Mouse (Mus musculus): ENCODE results near the gene Dync1i1. TPM values are rescaled to one million over a fixed set of nuclear protein-coding genes. Genes with fewer than 3 reads are reported as not detected.

The Dync1i1 gene
- polyA plus RNA-seq, 1 experiment, result 202 TPM

DNA sequence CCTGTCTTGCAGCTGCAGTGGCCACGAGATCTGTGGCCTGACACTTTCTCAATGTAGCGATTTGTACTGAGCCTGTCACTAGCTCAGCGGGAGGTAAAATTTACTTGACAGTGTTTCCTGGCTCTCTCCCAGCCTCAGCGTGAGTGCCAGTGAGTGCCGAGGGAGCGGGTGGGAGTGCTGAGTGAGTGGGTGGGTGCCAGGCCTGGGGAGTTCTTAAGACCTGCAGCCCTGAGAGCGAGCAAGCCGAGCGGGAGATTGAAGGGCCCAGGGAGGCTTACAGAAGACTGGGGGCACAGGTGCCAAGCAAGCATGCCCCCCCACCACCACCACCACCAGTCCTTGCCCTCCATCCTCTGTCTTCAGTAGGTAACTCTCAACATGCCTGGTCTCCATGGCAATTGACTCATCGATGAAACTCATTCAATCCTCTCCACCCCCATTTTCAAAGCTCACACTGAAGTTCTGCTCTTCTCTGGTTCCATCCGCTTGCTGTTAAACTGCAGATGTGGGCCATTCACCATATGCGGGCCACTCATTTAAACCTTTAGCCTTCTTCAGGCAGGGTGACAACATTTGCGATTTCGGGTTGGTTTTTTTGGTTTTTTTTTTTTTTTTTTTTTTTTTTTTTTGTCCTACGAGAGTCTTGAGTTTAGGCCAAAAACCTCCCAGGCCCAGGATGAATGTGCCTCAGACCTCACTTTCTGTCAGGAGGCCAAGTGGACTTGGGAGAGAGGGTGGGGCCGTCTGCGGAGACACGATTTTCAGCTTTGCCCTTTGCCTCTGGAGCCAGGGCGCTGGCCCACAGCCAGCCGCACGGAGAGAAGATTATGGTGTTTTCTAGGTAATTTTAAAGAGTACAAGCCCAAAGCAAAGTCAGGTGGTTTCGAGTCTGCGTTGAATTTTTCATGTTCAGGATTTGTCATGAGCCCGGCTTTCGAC is 266.6 kb downstream of the Dync1i1 start:
- TF ChIP-seq CTCF (IDR thresholded peaks at IDR 0.05; ENCODE audit: borderline replicate concordance, insufficient read depth, low read depth, low read length) (no peak), POLR2A (IDR thresholded peaks at IDR 0.05; ENCODE audit: borderline replicate concordance, insufficient read depth, low read length) (no peak)
- DNase-seq, result peak; percentile 65 to 73
- H3K4me3 ChIP-seq (replicated peaks; ENCODE audit: insufficient read depth, low read depth, low read length), result peak overlapping the region; percentile 7
- no peaks in the 10 kb centered on the region for H3K27me3 ChIP-seq (ENCODE audit: control insufficient read depth, insufficient read depth, low read length)
- H3K4me1 ChIP-seq (ENCODE audit: control insufficient read depth, insufficient read depth, low read length), result peaks cover 5% of the 10 kb centered on the region
- 16% methylated on average over 25 of the region's 25 CpGs for WGBS
- no peak overlapping the region for H3K27ac ChIP-seq (ENCODE audit: insufficient read depth, low read length)

DNA sequence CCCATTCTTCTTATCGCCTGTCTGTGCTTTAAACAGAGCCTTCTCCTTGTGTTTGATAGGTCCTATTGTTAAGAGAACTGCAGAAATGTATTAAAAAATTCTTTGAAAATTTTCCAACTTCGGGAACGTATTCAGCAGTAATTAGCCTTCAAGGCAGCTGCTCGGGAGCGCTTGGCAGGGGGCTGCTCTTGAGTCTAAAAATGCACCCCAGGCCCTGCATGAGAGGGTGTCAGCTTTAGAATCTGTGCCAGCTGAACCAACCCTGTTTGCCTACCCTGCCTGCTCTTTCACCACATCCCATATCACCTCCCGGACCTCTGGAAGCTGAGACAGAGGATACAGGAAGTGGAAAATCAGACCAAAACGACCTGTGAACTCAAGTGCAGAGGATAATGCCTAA is 267.6 kb downstream of the Dync1i1 start:
- WGBS, result 69% methylated on average over 7 of the region's 7 CpGs

DNA sequence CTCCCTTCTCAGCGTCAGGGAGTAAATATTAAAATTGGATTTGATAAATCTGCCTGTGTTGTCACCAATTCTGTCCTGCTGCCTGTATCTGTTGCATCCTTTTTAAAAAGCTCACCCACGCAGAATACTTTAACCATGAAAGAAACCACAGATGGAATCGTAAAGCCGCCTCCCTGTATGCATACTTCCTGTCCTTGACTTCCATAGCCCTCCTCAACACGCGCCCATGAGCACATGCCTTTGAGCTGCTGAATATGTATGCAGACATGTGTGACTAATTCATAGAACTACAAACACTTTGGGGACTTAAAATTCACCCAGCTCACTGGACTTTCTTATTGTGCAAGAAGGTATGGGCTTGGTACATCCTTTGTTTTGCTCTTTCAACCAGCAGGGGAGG is 272.1 kb downstream of the Dync1i1 start:
- no peak for TF ChIP-seq POLR2A (IDR thresholded peaks at IDR 0.05; ENCODE audit: borderline replicate concordance, insufficient read depth, low read length)
- TF ChIP-seq CTCF (IDR thresholded peaks at IDR 0.05; ENCODE audit: borderline replicate concordance, insufficient read depth, low read depth, low read length), result no peak
- DNase-seq, result no peak
- 65% methylated on average over 6 of the region's 6 CpGs for WGBS
- H3K4me1 ChIP-seq (ENCODE audit: control insufficient read depth, insufficient read depth, low read length), result no peaks in the 10 kb centered on the region; the same call in none of the 2 replicates
- H3K27me3 ChIP-seq (ENCODE audit: control insufficient read depth, insufficient read depth, low read length), result no peaks in the 10 kb centered on the region
- no peak overlapping the region for H3K4me3 ChIP-seq (replicated peaks; ENCODE audit: insufficient read depth, low read depth, low read length)
- no peak overlapping the region for H3K27ac ChIP-seq (ENCODE audit: insufficient read depth, low read length)

More for the DNA sequence above, 267.6 kb downstream of the Dync1i1 start:
- no peak for DNase-seq
- Histone ChIP-seq H3K4me3 (replicated peaks; ENCODE audit: insufficient read depth, low read depth, low read length) (no peak overlapping the region), H3K27ac (ENCODE audit: insufficient read depth, low read length) (no peak overlapping the region), H3K27me3 (ENCODE audit: control insufficient read depth, insufficient read depth, low read length) (no peaks in the 10 kb centered on the region), H3K4me1 (ENCODE audit: control insufficient read depth, insufficient read depth, low read length) (peaks cover 5% of the 10 kb centered on the region)
- TF ChIP-seq POLR2A (IDR thresholded peaks at IDR 0.05; ENCODE audit: borderline replicate concordance, insufficient read depth, low read length) (no peak), CTCF (IDR thresholded peaks at IDR 0.05; ENCODE audit: borderline replicate concordance, insufficient read depth, low read depth, low read length) (no peak)

GRCm38 (mm10) chr6:6002061-6002460 is 276.6 kb downstream of the Dync1i1 start:
- peak; percentile 59 to 87 for DNase-seq
- Histone ChIP-seq H3K27ac (ENCODE audit: insufficient read depth, low read length) (peak overlapping the region; percentile 50; the same call in 1 of the 2 replicates), H3K27me3 (ENCODE audit: control insufficient read depth, insufficient read depth, low read length) (no peaks in the 10 kb centered on the region), H3K4me3 (replicated peaks; ENCODE audit: insufficient read depth, low read depth, low read length) (no peak overlapping the region), H3K4me1 (ENCODE audit: control insufficient read depth, insufficient read depth, low read length) (no peaks in the 10 kb centered on the region; the same call in 1 of the 2 replicates)
- TF ChIP-seq POLR2A (IDR thresholded peaks at IDR 0.05; ENCODE audit: borderline replicate concordance, insufficient read depth, low read length), result no peak
- TF ChIP-seq CTCF (IDR thresholded peaks at IDR 0.05; ENCODE audit: borderline replicate concordance, insufficient read depth, low read depth, low read length), result no peak
- 8% methylated on average over 3 of the region's 3 CpGs for WGBS

- no peak overlapping the region for H3K4me3 ChIP-seq (replicated peaks; ENCODE audit: insufficient read depth, low read depth, low read length)
- H3K27ac ChIP-seq (ENCODE audit: insufficient read depth, low read length), result no peak overlapping the region
- DNase-seq, result no peak
- 90% methylated on average over 12 of the region's 12 CpGs for WGBS
- TF ChIP-seq POLR2A (IDR thresholded peaks at IDR 0.05; ENCODE audit: borderline replicate concordance, insufficient read depth, low read length), result no peak
- TF ChIP-seq CTCF (IDR thresholded peaks at IDR 0.05; ENCODE audit: borderline replicate concordance, insufficient read depth, low read depth, low read length), result no peak
- no peaks in the 10 kb centered on the region; the same call in 1 of the 2 replicates for H3K4me1 ChIP-seq (ENCODE audit: control insufficient read depth, insufficient read depth, low read length)
- H3K27me3 ChIP-seq (ENCODE audit: control insufficient read depth, insufficient read depth, low read length), result no peaks in the 10 kb centered on the region
Measured at GRCm38 (mm10) chr6:6004756-6005485, 279.5 kb downstream of the Dync1i1 start.

GRCm38 (mm10) chr6:6005762-6006431 is 280.5 kb downstream of the Dync1i1 start:
- H3K4me1 ChIP-seq (ENCODE audit: control insufficient read depth, insufficient read depth, low read length), result no peaks in the 10 kb centered on the region; the same call in 1 of the 2 replicates
- TF ChIP-seq POLR2A (IDR thresholded peaks at IDR 0.05; ENCODE audit: borderline replicate concordance, insufficient read depth, low read length) (no peak), CTCF (IDR thresholded peaks at IDR 0.05; ENCODE audit: borderline replicate concordance, insufficient read depth, low read depth, low read length) (peak; percentile 94)
- DNase-seq, result peak; percentile 73 to 79
- WGBS, result 9% methylated on average over 42 of the region's 42 CpGs
- peak overlapping the region; percentile 90 for H3K4me3 ChIP-seq (replicated peaks; ENCODE audit: insufficient read depth, low read depth, low read length)
- H3K27me3 ChIP-seq (ENCODE audit: control insufficient read depth, insufficient read depth, low read length), result no peaks in the 10 kb centered on the region
- no peak overlapping the region for H3K27ac ChIP-seq (ENCODE audit: insufficient read depth, low read length)

- 54% methylated on average over 2 of the region's 2 CpGs for WGBS
- H3K4me1 ChIP-seq (ENCODE audit: control insufficient read depth, insufficient read depth, low read length), result no peaks in the 10 kb centered on the region; the same call in 1 of the 2 replicates
- DNase-seq, result no peak
Measured at GRCm38 (mm10) chr6:6011364-6011763, 285.9 kb downstream of the Dync1i1 start.

More at GRCm38 (mm10) chr6:6011364-6011763, 285.9 kb downstream of the Dync1i1 start:
- H3K27me3 ChIP-seq (ENCODE audit: control insufficient read depth, insufficient read depth, low read length), result no peaks in the 10 kb centered on the region
- no peak overlapping the region for H3K27ac ChIP-seq (ENCODE audit: insufficient read depth, low read length)
- H3K4me3 ChIP-seq (replicated peaks; ENCODE audit: insufficient read depth, low read depth, low read length), result no peak overlapping the region
- TF ChIP-seq POLR2A (IDR thresholded peaks at IDR 0.05; ENCODE audit: borderline replicate concordance, insufficient read depth, low read length), result no peak
- no peak for TF ChIP-seq CTCF (IDR thresholded peaks at IDR 0.05; ENCODE audit: borderline replicate concordance, insufficient read depth, low read depth, low read length)

Data from cerebellum, adult 2 months (tissue).